Mouse (Mus musculus): ENCODE measurements around the gene Rfx3. TPM values are rescaled to one million over a fixed set of nuclear protein-coding genes. Genes with fewer than 3 reads are reported as not detected.

Gene Rfx3
- polyA plus RNA-seq, 1 experiment from 2014 or later: 41.7 TPM

DNA sequence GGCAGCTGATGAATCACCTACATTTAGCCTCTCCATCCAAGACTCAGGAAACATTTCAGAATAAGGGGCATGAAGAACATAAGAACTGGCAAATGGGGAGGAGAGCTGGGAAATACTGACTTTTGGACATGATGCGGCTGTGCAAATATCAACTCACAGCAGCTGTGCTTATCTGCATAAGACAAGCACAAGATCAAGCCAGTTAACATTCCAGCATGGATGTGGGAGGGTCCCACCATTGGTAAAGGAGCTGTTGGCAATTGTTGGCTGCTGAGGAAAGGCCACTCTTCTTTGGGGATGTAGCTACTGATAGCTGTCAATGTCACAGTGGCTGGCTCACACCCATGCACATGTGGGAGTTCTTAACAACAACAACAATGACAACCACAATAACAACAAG lies 263.7 kb downstream of the Rfx3 start:
- no peak overlapping the region for H3K9ac ChIP-seq (ENCODE audit: low read length)
- H3K4me2 ChIP-seq (ENCODE audit: low read depth, low read length, severe bottlenecking): no peak overlapping the region
- no peaks in the 10 kb centered on the region for H3K27me3 ChIP-seq (ENCODE audit: control insufficient read depth, insufficient read depth, low read length)
- ATAC-seq (replicated peaks; ENCODE audit: low FRiP score) (no peak), DNase-seq (ENCODE audit: low spot score) (no peak)
- no peak overlapping the region for H3K27ac ChIP-seq (ENCODE audit: low read depth, low read length)
- H3K36me3 ChIP-seq (ENCODE audit: control insufficient read depth, insufficient read depth, low read length): no peaks in the 10 kb centered on the region
- no peaks in the 10 kb centered on the region for H3K4me1 ChIP-seq (replicated peaks; ENCODE audit: control insufficient read depth, insufficient read depth, low read length)
- no peaks in the 10 kb centered on the region for H3K9me3 ChIP-seq (ENCODE audit: control insufficient read depth, low read length)
- no peak overlapping the region for H3K4me3 ChIP-seq (ENCODE audit: low read depth, low read length)
- 100% methylated on average over 1 of the region's 1 CpGs for WGBS

DNA sequence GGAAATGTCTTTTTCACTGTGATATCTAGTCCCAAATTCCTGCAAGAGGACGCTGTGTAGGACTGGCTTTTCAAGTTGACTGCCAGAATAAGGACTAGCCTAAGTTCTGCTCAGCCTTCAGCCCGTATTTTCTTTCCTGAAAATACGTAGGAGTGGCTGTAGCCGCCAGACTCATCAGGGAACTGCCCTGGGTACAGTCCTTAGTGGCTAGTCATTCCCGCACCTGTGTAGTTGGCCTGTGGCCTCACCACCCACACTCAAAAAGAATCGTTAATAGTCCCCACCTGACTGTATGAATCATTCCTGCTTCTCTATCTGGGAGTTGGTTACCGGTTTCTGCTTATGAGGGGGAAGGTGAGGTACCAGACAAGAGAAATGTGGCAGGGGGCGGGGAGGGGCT lies 272.1 kb downstream of the Rfx3 start:
- Histone ChIP-seq H3K4me3 (ENCODE audit: low read depth, low read length) (no peak overlapping the region), H3K27ac (ENCODE audit: low read depth, low read length) (no peak overlapping the region), H3K9ac (ENCODE audit: low read length) (no peak overlapping the region), H3K36me3 (ENCODE audit: control insufficient read depth, insufficient read depth, low read length) (no peaks in the 10 kb centered on the region), H3K4me1 (replicated peaks; ENCODE audit: control insufficient read depth, insufficient read depth, low read length) (no peaks in the 10 kb centered on the region), H3K9me3 (ENCODE audit: control insufficient read depth, low read length) (no peaks in the 10 kb centered on the region), H3K27me3 (ENCODE audit: control insufficient read depth, insufficient read depth, low read length) (no peaks in the 10 kb centered on the region), H3K4me2 (ENCODE audit: low read depth, low read length, severe bottlenecking) (no peak overlapping the region)
- no peak for ATAC-seq (replicated peaks; ENCODE audit: low FRiP score)
- 81% methylated on average over 8 of the region's 8 CpGs for WGBS
- no peak for DNase-seq (ENCODE audit: low spot score)

DNA sequence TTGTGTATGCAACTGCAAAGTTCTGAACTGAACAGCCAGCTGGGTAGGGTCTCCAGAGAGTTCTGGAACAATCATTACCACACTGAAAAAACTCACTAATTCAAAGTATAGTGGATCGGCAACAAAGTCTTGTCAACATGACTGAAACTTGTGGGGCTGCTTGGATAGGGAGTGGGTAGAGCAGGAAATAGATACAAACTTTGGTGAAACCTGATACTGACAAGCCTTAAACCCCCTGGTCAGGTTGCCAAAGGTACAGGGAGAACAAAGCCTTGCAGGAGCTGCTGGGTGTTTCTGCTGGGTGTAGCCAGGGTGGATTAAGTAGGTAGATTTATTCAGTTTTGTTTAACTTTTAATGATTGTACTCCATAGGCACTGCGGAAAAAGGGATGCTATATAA lies 274.4 kb downstream of the Rfx3 start:
- WGBS: 89% methylated on average over 2 of the region's 2 CpGs
- no peaks in the 10 kb centered on the region for H3K27me3 ChIP-seq (ENCODE audit: control insufficient read depth, insufficient read depth, low read length)
- no peak overlapping the region for H3K27ac ChIP-seq (ENCODE audit: low read depth, low read length)
- H3K9ac ChIP-seq (ENCODE audit: low read length): no peak overlapping the region
- H3K4me2 ChIP-seq (ENCODE audit: low read depth, low read length, severe bottlenecking): no peak overlapping the region
- no peaks in the 10 kb centered on the region for H3K4me1 ChIP-seq (replicated peaks; ENCODE audit: control insufficient read depth, insufficient read depth, low read length)
- ATAC-seq (replicated peaks; ENCODE audit: low FRiP score) (no peak), DNase-seq (ENCODE audit: low spot score) (no peak)
- H3K4me3 ChIP-seq (ENCODE audit: low read depth, low read length): no peak overlapping the region
- H3K9me3 ChIP-seq (ENCODE audit: control insufficient read depth, low read length): no peaks in the 10 kb centered on the region
- H3K36me3 ChIP-seq (ENCODE audit: control insufficient read depth, insufficient read depth, low read length): no peaks in the 10 kb centered on the region

DNA sequence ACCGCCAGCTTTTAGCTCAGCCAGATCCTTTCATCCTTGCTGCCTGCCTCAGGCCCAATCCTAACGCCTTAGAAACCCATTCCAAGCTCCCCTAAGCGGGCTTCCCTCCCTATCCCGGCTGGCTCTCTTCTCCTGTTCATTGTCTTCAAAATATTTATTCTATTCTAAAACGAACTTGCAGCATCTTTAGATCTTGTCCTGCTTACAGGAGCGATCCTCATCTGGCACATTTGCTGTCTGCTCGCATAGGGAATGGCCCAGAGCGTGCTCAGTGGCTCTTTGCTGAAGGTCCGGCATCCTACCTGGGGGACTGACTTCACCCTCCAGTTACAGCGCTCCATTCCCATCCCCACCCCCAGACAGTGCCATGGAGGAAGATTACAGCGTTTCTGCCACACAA lies 292.0 kb downstream of the Rfx3 start:
- no peaks in the 10 kb centered on the region for H3K9me3 ChIP-seq (ENCODE audit: control insufficient read depth, low read length)
- DNase-seq (ENCODE audit: low spot score): no peak
- H3K36me3 ChIP-seq (ENCODE audit: control insufficient read depth, insufficient read depth, low read length): no peaks in the 10 kb centered on the region
- H3K4me2 ChIP-seq (ENCODE audit: low read depth, low read length, severe bottlenecking): no peak overlapping the region
- WGBS: 81% methylated on average over 11 of the region's 11 CpGs
- peaks cover 6% of the 10 kb centered on the region; the same call in 1 of the 2 replicates for H3K4me1 ChIP-seq (replicated peaks; ENCODE audit: control insufficient read depth, insufficient read depth, low read length)
- no peak overlapping the region for H3K4me3 ChIP-seq (ENCODE audit: low read depth, low read length)
- no peak overlapping the region for H3K9ac ChIP-seq (ENCODE audit: low read length)
- no peaks in the 10 kb centered on the region for H3K27me3 ChIP-seq (ENCODE audit: control insufficient read depth, insufficient read depth, low read length)
- no peak for ATAC-seq (replicated peaks; ENCODE audit: low FRiP score)
- no peak overlapping the region for H3K27ac ChIP-seq (ENCODE audit: low read depth, low read length)

DNA sequence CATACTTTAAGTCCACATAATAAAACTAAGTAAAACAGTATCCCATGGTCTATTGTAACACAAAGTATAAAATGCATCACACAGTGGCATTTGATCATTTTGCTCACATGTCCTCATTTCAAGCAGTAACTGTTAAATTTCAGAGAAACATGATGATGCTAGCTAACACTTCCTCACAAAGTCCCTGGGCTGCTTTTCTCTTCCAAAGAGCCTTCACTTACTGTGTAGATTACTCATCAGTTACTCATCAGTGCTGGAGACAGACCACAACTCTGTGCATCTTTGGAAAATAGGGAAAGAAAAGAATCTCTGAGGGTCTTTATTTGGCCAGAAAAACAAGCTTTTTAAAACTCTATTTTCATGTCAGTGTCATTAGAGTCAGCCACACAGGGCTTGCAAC lies 294.7 kb downstream of the Rfx3 start:
- Histone ChIP-seq H3K9me3 (ENCODE audit: control insufficient read depth, low read length) (no peaks in the 10 kb centered on the region), H3K4me3 (ENCODE audit: low read depth, low read length) (no peak overlapping the region), H3K36me3 (ENCODE audit: control insufficient read depth, insufficient read depth, low read length) (no peaks in the 10 kb centered on the region), H3K4me1 (replicated peaks; ENCODE audit: control insufficient read depth, insufficient read depth, low read length) (peaks cover 6% of the 10 kb centered on the region; the same call in 1 of the 2 replicates), H3K4me2 (ENCODE audit: low read depth, low read length, severe bottlenecking) (no peak overlapping the region), H3K27me3 (ENCODE audit: control insufficient read depth, insufficient read depth, low read length) (no peaks in the 10 kb centered on the region), H3K27ac (ENCODE audit: low read depth, low read length) (no peak overlapping the region), H3K9ac (ENCODE audit: low read length) (no peak overlapping the region)
- DNase-seq (ENCODE audit: low spot score) (no peak), ATAC-seq (replicated peaks; ENCODE audit: low FRiP score) (no peak)

Data from forebrain, embryonic 11.5 days (tissue).